Mouse (Mus musculus) thymus, postnatal 0 days (tissue): ENCODE measurements at regions not wholly inside any gene's neighbourhood (a gene's known extent, or its start where the extent isn't known, plus 50 kb on each side); places are given as distances from the start of the nearest gene placed in this dataset.

Experiments used
- DNase-seq: peaks from one replicate; pipeline ENCODE4 v3.0.0-alpha.2; 2015; ENCODE audit warnings: low spot score

GRCm38 (mm10) chr9:113601451-113601850 is 106.6 kb downstream of the Pdcd6ip start:
- DNase-seq: no peak

- DNase-seq: no peak
Measured at GRCm38 (mm10) chr9:113587260-113587659, 120.8 kb downstream of the Pdcd6ip start.

GRCm38 (mm10) chr9:113586477-113586876 is 121.6 kb downstream of the Pdcd6ip start:
- DNase-seq: no peak

- no peak for DNase-seq
Measured at GRCm38 (mm10) chr9:113578221-113578620, 129.8 kb downstream of the Pdcd6ip start.

GRCm38 (mm10) chr9:113568849-113569248 is 139.2 kb downstream of the Pdcd6ip start:
- DNase-seq: no peak

GRCm38 (mm10) chr9:113567705-113568104 is 140.4 kb downstream of the Pdcd6ip start:
- no peak for DNase-seq

- DNase-seq: no peak
Measured at GRCm38 (mm10) chr9:113566620-113567019, 141.4 kb downstream of the Pdcd6ip start.

GRCm38 (mm10) chr9:113553911-113554310 is 154.1 kb downstream of the Pdcd6ip start:
- no peak for DNase-seq

GRCm38 (mm10) chr9:113547458-113547857 is 160.6 kb downstream of the Pdcd6ip start:
- no peak for DNase-seq

GRCm38 (mm10) chr9:113528586-113528985 is 179.5 kb downstream of the Pdcd6ip start:
- peak; percentile 9 for DNase-seq

- DNase-seq: no peak
Measured at GRCm38 (mm10) chr9:113524307-113524706, 183.8 kb downstream of the Pdcd6ip start.

GRCm38 (mm10) chr9:113523173-113523572 is 184.9 kb downstream of the Pdcd6ip start:
- DNase-seq: no peak

- no peak for DNase-seq
Measured at GRCm38 (mm10) chr9:113519727-113520126, 188.3 kb downstream of the Pdcd6ip start.

- no peak for DNase-seq
Measured at GRCm38 (mm10) chr9:113518482-113518881, 189.6 kb downstream of the Pdcd6ip start.

- DNase-seq: no peak
Measured at GRCm38 (mm10) chr9:113517756-113518155, 190.3 kb downstream of the Pdcd6ip start.

- no peak for DNase-seq
Measured at GRCm38 (mm10) chr9:113515703-113516020, 192.4 kb downstream of the Pdcd6ip start.

- DNase-seq: no peak
Measured at GRCm38 (mm10) chr9:113514846-113515702, 193.0 kb downstream of the Pdcd6ip start.

- no peak for DNase-seq
Measured at GRCm38 (mm10) chr9:113511302-113511701, 196.8 kb downstream of the Pdcd6ip start.

GRCm38 (mm10) chr9:113509368-113509767 is 198.7 kb downstream of the Pdcd6ip start:
- DNase-seq: no peak

- DNase-seq: no peak
Measured at GRCm38 (mm10) chr9:113508821-113509220, 199.2 kb downstream of the Pdcd6ip start.

GRCm38 (mm10) chr9:113507561-113508460 is 200.2 kb downstream of the Pdcd6ip start:
- no peak for DNase-seq

- DNase-seq: no peak
Measured at GRCm38 (mm10) chr9:113499246-113499645, 208.8 kb downstream of the Pdcd6ip start.
